Mouse (Mus musculus): ENCODE measurements around the gene Aplp1. TPM values are rescaled to one million over a fixed set of nuclear protein-coding genes. Genes with fewer than 3 reads are reported as not detected.

Gene Aplp1
- polyA plus RNA-seq, 1 experiment from 2014 or later, result 51.0 TPM

DNA sequence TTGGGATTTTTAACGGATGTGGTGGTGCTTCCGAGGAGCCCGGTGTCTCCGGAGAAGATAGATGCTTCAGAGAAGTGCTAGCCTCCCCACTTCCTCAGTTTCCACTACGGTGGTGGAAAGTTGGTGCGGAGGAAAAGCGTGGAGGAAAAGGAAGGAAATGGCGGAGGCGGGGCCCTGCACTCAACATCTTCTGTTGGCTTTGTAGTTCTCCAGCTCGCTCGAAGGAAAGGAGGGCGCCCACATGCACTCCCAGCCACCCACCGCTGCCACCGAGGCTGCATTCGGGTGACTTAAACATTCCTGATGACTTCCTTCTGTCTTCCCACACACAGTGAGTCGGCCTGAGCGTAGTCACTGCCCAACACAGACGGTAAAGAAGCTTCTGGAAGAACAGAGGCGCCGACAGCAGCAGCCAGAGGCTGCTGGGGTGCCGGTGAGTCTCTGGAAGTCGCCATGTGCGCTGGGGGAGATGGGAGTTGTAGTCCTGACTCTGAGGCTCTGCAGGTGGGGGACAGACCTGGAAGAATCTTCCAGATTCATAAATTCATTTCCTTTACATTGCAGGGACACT is 22.2 kb downstream of the Aplp1 start:
- WGBS, result 38% methylated on average over 23 of the region's 23 CpGs
- Histone ChIP-seq H3K9ac (ENCODE audit: low read depth, low read length) (peak overlapping the region; percentile 66), H3K9me3 (ENCODE audit: control insufficient read depth, low read length) (peaks cover 7% of the 10 kb centered on the region; the same call in 1 of the 2 replicates), H3K27ac (replicated peaks; ENCODE audit: low read depth, low read length) (0 out of 2 replicates have a peak overlapping the region, but pooled peaks have one; percentile 15), H3K27me3 (replicated peaks; ENCODE audit: control insufficient read depth, insufficient read depth, low read length) (no peaks in the 10 kb centered on the region; the same call in 1 of the 2 replicates), H3K4me3 (ENCODE audit: low read depth, low read length) (peak overlapping the region; percentile 56), H3K36me3 (ENCODE audit: control insufficient read depth, insufficient read depth, low read length) (peaks cover 22% of the 10 kb centered on the region; the same call in 1 of the 2 replicates), H3K4me2 (ENCODE audit: low read depth, low read length) (peak overlapping the region; percentile 95), H3K4me1 (ENCODE audit: control insufficient read depth, insufficient read depth, low read length) (no peaks in the 10 kb centered on the region)
- no peak for ATAC-seq (ENCODE audit: low read depth)
- no peak for DNase-seq (ENCODE audit: low spot score)

DNA sequence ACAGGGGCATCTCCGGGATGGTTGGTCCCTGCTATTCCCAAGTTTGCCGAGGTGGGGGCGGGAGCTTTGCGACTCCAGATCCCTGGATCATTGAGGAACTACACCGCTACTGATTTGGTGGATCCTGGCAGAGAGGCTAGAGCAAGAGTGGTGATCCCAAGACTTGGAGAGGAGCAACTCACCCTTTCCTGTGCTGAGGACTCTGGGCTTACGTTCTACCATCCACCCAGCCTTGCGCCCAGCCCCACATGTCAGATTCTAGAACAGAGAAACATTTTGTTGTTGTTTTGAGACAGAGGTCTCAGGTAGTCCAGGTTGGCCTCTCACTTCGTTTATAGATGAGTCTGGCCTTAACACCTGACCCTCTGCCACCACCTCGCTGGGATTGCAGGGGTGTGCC is 22.8 kb downstream of the Aplp1 start:
- H3K9me3 ChIP-seq (ENCODE audit: control insufficient read depth, low read length), result peaks cover 7% of the 10 kb centered on the region; the same call in 1 of the 2 replicates
- H3K27me3 ChIP-seq (replicated peaks; ENCODE audit: control insufficient read depth, insufficient read depth, low read length), result no peaks in the 10 kb centered on the region; the same call in 1 of the 2 replicates
- peak overlapping the region; percentile 95 for H3K4me2 ChIP-seq (ENCODE audit: low read depth, low read length)
- ATAC-seq (ENCODE audit: low read depth) (no peak; the same call in 1 of the 2 replicates), DNase-seq (ENCODE audit: low spot score) (no peak)
- peak overlapping the region; percentile 56 for H3K4me3 ChIP-seq (ENCODE audit: low read depth, low read length)
- H3K27ac ChIP-seq (replicated peaks; ENCODE audit: low read depth, low read length), result no peak overlapping the region; the same call in 1 of the 2 replicates
- peak overlapping the region; percentile 66 for H3K9ac ChIP-seq (ENCODE audit: low read depth, low read length)
- no peaks in the 10 kb centered on the region for H3K4me1 ChIP-seq (ENCODE audit: control insufficient read depth, insufficient read depth, low read length)
- 10% methylated on average over 9 of the region's 9 CpGs for WGBS
- H3K36me3 ChIP-seq (ENCODE audit: control insufficient read depth, insufficient read depth, low read length), result peaks cover 22% of the 10 kb centered on the region; the same call in 1 of the 2 replicates

GRCm38 (mm10) chr7:30421890-30422435 is 23.4 kb downstream of the Aplp1 start:
- Histone ChIP-seq H3K4me3 (ENCODE audit: low read depth, low read length) (peak overlapping the region; percentile 56), H3K9me3 (ENCODE audit: control insufficient read depth, low read length) (peaks cover 7% of the 10 kb centered on the region; the same call in 1 of the 2 replicates), H3K27ac (replicated peaks; ENCODE audit: low read depth, low read length) (no peak overlapping the region; the same call in 1 of the 2 replicates), H3K36me3 (ENCODE audit: control insufficient read depth, insufficient read depth, low read length) (peaks cover 17% of the 10 kb centered on the region; the same call in 1 of the 2 replicates), H3K9ac (ENCODE audit: low read depth, low read length) (peak overlapping the region; percentile 66), H3K27me3 (replicated peaks; ENCODE audit: control insufficient read depth, insufficient read depth, low read length) (no peaks in the 10 kb centered on the region; the same call in 1 of the 2 replicates), H3K4me2 (ENCODE audit: low read depth, low read length) (peak overlapping the region; percentile 95), H3K4me1 (ENCODE audit: control insufficient read depth, insufficient read depth, low read length) (no peaks in the 10 kb centered on the region)
- under 1% methylated on average over 32 of the region's 45 CpGs for WGBS
- DNase-seq (ENCODE audit: low spot score) (peak; percentile 94), ATAC-seq (ENCODE audit: low read depth) (peak; percentile 88)

DNA sequence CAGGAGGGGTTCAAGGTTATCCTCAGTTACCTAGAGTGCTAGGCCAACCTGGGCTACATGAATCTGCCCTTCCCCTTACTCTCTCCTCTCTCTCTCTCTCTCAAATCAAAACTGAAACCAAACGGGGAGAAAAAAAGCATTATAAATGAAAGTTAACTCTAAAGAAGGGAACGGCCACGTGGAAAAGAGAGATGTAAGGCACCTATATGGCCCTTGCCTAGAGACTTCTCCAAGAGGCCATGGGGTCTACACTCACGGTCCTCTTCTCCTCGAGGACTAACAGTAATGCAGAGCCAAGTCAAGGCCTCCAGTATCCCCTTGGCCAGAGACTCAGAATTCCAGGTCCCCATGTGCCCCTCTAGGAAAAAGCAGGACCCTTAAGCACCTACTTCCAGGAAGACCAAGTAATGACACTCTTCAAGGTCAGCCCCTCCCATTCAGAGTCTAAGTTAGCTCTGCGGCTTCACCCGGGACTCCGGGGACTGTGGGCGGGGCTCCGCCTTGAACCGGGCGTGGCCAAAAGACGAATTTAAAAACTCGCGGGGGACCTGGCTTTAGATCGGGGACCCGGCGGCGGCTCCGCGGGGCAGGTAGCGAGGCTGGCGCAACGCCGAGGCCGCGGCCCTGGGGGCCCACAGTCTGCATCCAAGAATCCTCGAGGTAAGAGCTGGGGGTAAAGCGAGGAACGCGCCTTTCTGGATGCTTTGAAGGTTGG is 24.0 kb downstream of the Aplp1 start, which contains the start of gene Nfkbid:
Gene Nfkbid, plus strand, starts transcription at position 558 of the 715 bp plus-strand sequence.
- H3K9ac ChIP-seq (ENCODE audit: low read depth, low read length), result peak within 1 kb of the TSS; percentile 66
- H3K4me2 ChIP-seq (ENCODE audit: low read depth, low read length), result peak within 1 kb of the TSS; percentile 95
- H3K27ac ChIP-seq (replicated peaks; ENCODE audit: low read depth, low read length), result no peak within 1 kb of the TSS; the same call in 1 of the 2 replicates
- ATAC-seq (ENCODE audit: low read depth) (peak; percentile 20; the same call in 1 of the 2 replicates), DNase-seq (ENCODE audit: low spot score) (peak; percentile 42)
- H3K36me3 ChIP-seq (ENCODE audit: control insufficient read depth, insufficient read depth, low read length), result peaks cover 10% of the 10 kb centered on the region; the same call in 1 of the 2 replicates
- 8% methylated on average over 31 of the region's 31 CpGs for WGBS
- H3K9me3 ChIP-seq (ENCODE audit: control insufficient read depth, low read length), result peaks cover 7% of the 10 kb centered on the region; the same call in 1 of the 2 replicates
- H3K4me1 ChIP-seq (ENCODE audit: control insufficient read depth, insufficient read depth, low read length), result no peaks in the 10 kb centered on the region
- H3K4me3 ChIP-seq (ENCODE audit: low read depth, low read length), result peak within 1 kb of the TSS; percentile 56
- no peaks in the 10 kb centered on the region; the same call in 1 of the 2 replicates for H3K27me3 ChIP-seq (replicated peaks; ENCODE audit: control insufficient read depth, insufficient read depth, low read length)

DNA sequence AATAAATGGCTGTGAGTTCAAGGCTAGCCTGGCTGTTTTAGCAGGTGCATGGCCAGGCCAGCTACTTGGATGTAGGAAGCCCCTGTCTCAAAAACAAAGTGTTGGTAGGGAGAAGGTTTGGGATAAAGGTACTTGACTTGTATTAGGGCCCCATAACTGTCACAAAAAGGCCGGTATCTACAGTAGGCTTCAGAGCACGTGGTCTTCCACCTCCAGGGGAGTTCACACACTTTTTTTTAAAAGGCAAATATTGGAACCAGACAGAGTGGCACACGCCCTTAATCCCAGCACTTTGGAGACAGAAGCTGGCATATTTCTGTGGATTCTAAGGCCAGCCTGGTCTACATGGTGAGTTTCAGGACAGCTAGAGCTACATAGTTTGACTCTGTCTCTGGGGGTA is 24.7 kb downstream of the Aplp1 start:
- Histone ChIP-seq H3K36me3 (ENCODE audit: control insufficient read depth, insufficient read depth, low read length) (peaks cover 4% of the 10 kb centered on the region; the same call in 1 of the 2 replicates), H3K27ac (replicated peaks; ENCODE audit: low read depth, low read length) (no peak overlapping the region), H3K4me3 (ENCODE audit: low read depth, low read length) (no peak overlapping the region), H3K9ac (ENCODE audit: low read depth, low read length) (no peak overlapping the region), H3K27me3 (replicated peaks; ENCODE audit: control insufficient read depth, insufficient read depth, low read length) (no peaks in the 10 kb centered on the region; the same call in 1 of the 2 replicates), H3K4me1 (ENCODE audit: control insufficient read depth, insufficient read depth, low read length) (no peaks in the 10 kb centered on the region), H3K9me3 (ENCODE audit: control insufficient read depth, low read length) (peaks cover 7% of the 10 kb centered on the region; the same call in 1 of the 2 replicates), H3K4me2 (ENCODE audit: low read depth, low read length) (no peak overlapping the region)
- DNase-seq (ENCODE audit: low spot score) (no peak), ATAC-seq (ENCODE audit: low read depth) (no peak)
- WGBS, result 73% methylated on average over 3 of the region's 3 CpGs

- 70% methylated on average over 10 of the region's 10 CpGs for WGBS
- Histone ChIP-seq H3K4me3 (ENCODE audit: low read depth, low read length) (no peak within 1 kb of the TSS), H3K4me2 (ENCODE audit: low read depth, low read length) (no peak within 1 kb of the TSS), H3K4me1 (ENCODE audit: control insufficient read depth, insufficient read depth, low read length) (no peaks in the 10 kb centered on the region), H3K9ac (ENCODE audit: low read depth, low read length) (no peak within 1 kb of the TSS), H3K27me3 (replicated peaks; ENCODE audit: control insufficient read depth, insufficient read depth, low read length) (no peaks in the 10 kb centered on the region; the same call in 1 of the 2 replicates), H3K36me3 (ENCODE audit: control insufficient read depth, insufficient read depth, low read length) (no peaks in the 10 kb centered on the region), H3K9me3 (ENCODE audit: control insufficient read depth, low read length) (peaks cover 7% of the 10 kb centered on the region; the same call in 1 of the 2 replicates), H3K27ac (replicated peaks; ENCODE audit: low read depth, low read length) (no peak within 1 kb of the TSS)
- DNase-seq (ENCODE audit: low spot score), result no peak
- no peak for ATAC-seq (ENCODE audit: low read depth)
These were observed 25.5 kb downstream of the Aplp1 start, which contains the start of gene Hcst for GRCm38 (mm10) chr7:30419561-30420499. Gene Hcst, minus strand, starts transcription at chr7:30419854.

- DNase-seq (ENCODE audit: low spot score) (no peak), ATAC-seq (ENCODE audit: low read depth) (no peak)
- H3K4me3 ChIP-seq (ENCODE audit: low read depth, low read length), result no peak overlapping the region
- H3K9ac ChIP-seq (ENCODE audit: low read depth, low read length), result no peak overlapping the region
- peaks cover 7% of the 10 kb centered on the region; the same call in 1 of the 2 replicates for H3K9me3 ChIP-seq (ENCODE audit: control insufficient read depth, low read length)
- no peaks in the 10 kb centered on the region; the same call in 1 of the 2 replicates for H3K27me3 ChIP-seq (replicated peaks; ENCODE audit: control insufficient read depth, insufficient read depth, low read length)
- H3K36me3 ChIP-seq (ENCODE audit: control insufficient read depth, insufficient read depth, low read length), result no peaks in the 10 kb centered on the region
- no peak overlapping the region for H3K4me2 ChIP-seq (ENCODE audit: low read depth, low read length)
- no peak overlapping the region for H3K27ac ChIP-seq (replicated peaks; ENCODE audit: low read depth, low read length)
- no peaks in the 10 kb centered on the region for H3K4me1 ChIP-seq (ENCODE audit: control insufficient read depth, insufficient read depth, low read length)
- WGBS, result 69% methylated on average over 9 of the region's 9 CpGs
These were observed 27.5 kb downstream of the Aplp1 start for GRCm38 (mm10) chr7:30417856-30418255.
